Mouse (Mus musculus): ENCODE measurements around the gene Cilp2.

Cilp2 gene

DNA sequence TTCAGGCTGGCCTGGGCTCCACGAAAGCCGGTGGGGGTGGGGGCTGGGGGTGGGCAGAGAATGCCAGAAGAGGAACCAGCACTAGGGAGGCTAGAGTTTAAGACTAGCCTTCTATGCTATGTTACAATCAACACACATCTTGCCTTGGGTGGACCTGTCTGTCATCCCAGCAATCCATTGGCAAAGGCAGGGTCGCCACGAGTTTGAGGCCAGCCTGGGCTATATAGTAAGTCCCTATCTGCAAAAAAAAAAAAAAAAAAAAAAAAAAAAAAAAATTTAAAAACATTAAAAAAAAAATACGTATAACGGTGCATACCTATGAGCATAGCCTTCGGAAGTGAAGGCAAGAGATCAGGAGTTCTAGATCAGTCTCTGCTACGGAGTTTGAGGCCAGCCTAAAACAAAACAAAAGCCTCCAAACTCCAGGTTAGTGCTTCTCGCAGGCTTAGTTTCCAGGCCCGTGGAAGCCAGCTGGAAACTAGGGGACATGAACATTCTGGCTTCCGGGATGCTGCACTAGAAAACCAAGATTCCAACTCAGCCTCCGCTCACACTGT, 13.5 kb upstream of the Cilp2 start:
- no peak for DNase-seq

DNA sequence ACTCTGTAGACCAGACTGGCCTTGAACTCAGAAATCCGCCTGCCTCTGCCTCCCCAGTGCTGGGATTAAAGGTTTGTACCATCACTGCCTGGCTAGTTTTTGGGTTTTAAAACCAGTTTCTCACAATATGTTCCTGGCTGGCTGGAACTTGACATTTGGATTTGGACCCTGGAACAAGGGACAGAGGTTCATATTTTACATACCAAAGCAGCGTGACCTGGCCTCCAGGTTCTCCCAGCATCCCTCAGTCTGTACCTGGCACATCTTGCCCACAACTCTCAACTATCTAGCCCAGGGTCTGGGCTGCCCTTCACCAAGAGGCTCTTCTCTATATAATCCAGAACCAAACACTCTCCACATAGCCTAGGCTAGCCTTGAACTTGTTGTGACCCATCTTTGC, 12.4 kb upstream of the Cilp2 start:
- DNase-seq: no peak

DNA sequence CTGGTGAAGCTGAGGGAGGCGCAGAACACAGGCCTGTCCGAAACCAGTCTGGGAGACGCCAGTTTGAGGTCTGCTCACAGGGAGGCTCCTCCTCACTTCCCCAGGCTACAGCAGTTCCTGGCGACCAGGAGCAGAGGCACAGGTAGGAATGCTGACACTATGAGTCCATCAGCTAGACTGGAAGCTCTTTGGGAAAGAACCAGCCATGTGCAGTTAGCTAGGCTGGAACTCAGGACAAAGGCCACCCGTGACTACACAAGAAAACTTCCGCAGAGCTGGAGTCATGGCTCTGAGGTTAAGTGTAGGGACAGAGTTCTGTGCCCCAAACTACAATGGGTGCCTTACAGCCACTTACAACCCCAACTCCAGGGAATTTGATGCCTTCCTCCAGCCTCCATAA, 10.4 kb upstream of the Cilp2 start:
- DNase-seq: no peak

DNA sequence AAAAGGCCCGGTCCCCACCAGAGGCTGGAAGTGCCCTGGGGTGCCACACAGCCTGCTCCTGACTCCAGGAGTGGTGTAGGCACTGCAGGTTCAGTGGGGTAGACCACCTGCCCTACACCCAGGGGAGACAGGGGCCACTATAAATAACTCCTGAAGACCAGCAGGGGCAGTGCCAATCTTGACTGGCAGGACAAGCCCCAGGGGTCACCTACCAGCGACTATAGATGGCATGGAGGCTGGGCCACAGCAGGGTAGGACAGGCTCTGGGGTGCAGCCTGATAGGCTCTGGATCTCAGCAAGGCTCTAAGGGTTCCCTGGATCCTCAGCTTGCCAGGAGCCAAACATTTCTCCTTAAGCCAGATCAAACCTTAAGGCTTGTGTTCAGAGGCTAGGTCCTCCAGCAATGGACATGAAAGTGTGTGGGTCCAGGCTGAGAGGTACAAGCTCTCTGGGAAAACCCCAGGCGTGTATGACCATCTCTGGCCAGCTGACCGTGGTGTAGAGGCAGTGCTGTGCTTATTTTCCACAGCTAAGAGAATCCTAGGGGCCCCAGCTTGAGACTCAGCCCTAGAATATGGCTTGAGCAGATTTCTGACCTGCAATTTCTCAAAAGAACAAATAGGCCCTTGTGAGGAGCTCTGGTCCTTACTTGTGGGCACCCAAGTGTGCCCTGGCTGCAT, 8.4 kb upstream of the Cilp2 start:
- DNase-seq: no peak

DNA sequence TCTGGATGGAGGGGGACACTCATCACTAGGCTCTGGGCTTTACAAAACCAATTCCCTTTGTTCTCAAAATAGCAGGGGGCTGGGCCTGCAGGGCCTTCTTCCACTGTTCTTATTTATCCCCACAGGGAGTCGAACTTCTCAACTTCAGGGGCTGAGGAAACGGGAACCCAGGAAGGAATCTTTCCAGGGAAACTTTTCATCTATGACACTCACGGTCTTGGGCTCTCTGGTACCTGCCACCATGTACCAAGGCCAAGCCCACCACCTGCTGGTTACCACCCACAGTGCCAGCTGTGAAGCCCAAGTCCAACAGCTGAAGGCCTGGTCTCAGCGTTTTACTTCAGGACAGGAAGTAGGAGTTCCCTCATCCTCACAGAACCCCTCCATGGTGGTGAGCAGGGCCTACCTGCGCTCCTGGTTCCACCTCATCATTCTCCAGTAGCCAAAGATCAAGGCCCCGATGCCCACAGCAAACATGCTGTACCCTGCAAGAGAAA, 7.4 kb upstream of the Cilp2 start:
- DNase-seq: no peak

DNA sequence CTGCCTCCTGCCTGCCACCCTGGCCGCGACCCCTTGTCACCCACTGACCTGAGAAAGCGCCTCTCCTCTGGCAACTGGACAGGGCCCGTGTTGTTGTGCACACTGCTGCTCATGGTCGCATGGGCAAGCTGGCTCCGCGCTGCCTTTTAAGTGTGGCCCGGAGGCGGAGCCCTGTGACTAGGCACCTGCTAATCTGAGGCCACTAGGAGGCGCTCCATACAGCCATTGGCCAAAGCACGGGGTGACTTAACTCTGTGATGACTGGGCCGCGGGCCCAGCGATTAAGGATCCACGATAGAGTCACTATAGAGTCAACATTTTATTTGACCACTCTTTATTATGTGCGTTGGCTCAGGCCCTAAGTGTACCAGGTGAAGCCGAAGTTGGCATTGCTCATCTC, 6.4 kb upstream of the Cilp2 start:
- DNase-seq: peak; percentile 71

DNA sequence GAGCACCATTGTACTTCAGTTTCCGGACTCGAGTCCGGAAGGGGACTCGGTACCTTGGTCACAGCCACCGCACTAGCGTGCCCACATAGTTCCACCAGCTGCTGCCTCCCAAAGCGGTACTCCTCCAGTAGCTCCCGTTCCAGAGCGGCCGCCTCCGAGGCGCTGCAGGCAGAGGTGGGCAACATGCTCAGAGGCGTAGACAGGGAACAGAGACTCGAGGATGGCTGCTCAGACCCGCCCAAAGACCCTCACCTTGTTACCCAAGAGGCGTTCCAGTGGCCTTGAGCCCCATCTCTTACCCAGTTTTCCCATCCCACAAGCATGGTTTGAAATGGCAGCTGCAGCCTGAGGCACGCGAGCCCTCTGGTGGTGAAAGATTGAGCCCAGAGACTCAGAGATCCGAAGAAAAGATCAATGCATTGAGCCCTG, 3.3 kb upstream of the Cilp2 start:
- peak; percentile 70 for DNase-seq

DNA sequence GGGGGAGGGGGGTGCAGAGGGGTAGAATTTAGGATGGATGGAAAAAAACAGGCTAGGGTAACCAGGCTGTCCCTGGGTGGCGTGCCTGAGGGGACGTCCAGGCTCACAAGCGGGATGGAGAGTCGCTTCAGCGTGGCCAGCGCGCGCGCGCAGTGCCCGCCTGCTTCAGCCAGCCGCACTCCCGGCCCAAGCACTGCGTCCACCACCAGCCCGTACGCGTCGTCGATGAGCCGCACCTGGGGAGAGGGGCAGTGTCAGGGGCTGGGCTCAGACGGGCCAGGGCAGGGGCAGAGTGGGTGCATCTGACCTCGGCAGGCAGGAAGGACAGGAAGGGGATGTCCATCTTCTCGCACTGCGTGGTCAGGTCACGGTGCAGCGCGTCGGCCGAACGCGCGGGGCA, 1.4 kb upstream of the Cilp2 start:
- DNase-seq: no peak

DNA sequence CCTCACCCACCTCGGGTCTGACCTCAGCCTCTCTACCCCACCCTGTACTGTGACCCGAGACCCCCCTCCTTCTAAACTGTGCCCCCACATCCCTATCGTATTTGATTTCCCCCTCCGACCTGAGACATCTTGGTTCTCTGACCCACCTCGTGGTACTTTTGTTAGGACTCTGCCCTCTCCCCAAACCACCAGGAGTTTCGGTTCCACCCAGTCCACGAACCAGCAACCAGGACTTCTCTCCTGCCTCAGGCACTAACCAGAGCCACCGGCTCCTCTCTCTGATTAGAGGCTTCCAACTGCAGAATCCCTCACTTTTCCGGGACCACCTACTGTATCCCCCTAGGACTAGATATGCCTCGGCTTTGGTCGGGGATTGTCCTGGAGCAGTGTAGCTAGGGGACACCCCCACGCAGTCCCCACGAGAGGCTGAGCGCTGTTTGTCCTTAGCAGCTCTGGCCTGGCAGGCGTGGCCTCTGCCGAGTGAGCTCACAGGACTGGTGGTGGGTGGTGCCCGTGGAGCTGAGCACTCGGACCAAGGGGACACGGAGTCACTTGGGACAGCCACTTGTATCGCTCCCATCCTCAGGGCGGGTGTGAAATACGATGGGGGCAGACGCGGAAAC, 868 bp upstream of the Cilp2 start:
- DNase-seq: no peak

DNA sequence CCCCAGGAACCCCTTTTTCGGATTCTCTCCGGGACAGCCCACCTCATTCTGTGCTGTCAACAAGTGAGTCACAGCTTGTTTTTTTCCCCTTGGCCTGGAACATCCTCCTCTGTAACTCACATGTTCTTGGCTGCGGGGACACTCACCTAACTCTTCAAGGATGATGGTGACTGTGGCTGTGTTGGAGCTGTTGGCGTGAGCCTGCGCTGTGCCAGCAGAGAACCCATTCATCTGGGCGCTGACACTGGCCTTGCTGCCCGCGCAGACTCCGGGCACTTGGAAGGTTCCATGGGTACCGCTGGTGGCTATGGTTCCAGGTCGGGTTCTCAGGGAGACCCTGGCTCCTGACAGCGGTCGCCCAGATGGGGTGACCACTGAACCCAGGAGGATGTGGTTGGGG, 3.3 kb downstream of the Cilp2 start:
- no peak for DNase-seq

DNA sequence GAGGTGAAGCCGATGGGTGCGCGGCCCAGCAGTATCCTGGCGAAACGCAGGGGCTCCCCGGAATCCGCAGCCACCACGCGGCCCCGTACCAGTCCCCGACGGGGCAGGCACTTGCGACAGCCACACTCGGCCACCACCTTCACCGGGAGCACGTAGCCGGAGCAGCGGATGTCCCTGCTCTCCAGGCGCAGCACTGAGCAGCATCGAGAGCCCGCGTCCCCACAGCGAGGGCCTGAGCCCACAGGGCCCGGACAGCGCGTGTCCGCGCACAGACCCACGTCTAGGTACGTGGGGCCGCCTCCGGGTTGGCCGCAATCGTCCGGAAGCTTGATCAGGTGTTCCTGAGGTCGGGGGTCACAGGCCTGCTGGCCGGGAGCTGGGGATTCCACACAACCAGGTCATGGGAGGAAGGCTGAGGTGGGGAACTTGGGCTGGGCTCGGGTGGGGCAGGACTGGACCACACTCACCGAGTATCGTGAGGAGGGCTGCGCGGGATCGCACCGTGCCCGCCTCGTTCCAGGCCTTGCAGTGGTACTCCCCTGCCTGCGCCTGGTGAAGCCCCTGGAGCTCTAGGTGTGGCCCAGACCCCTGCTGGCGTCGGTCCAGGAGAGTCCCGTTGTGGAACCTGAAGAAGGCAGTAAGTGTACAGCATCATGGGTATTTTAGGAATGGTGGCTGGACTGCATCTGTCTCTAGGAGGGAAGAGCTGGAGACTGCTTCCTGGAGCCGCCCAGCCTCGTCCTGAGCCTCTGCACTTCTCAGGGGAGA, 4.5 kb downstream of the Cilp2 start:
- no peak for DNase-seq

DNA sequence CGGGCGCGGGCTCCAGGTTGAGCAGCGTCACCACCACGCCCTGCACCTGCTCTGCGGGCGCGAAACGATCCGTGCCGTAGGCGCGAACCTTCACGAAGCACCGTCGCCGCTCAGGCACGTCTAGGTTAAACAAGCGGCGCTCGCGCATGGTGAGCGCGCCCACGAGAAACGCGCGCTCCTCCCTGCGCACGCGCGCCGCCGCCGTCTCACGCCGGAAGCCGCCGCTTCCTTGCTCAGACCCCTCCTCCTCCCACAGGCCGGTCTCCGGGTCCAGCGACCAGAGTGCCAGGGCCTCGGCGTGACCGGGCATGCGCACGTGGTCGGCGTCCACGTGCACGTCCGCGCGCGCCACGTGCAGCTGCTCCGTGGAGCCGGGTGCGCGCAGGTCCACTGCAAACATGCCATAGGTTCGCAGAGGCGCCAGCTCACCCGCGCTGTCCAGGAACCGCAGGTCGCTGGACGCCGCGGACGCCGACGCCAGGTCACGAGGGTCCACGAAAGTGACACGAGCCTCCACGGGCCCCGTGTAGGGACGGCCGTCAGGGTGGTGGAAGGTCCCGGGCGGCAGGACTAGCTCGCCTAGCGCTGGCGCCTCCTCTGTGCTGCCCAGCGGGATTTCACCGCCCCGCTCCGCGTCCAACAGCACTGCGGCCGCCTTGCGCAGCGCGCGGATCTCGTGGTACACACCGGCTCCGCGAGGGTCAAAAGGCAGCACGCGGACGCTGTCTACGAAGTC, 5.3 kb downstream of the Cilp2 start:
- DNase-seq: peak; percentile 77

DNA sequence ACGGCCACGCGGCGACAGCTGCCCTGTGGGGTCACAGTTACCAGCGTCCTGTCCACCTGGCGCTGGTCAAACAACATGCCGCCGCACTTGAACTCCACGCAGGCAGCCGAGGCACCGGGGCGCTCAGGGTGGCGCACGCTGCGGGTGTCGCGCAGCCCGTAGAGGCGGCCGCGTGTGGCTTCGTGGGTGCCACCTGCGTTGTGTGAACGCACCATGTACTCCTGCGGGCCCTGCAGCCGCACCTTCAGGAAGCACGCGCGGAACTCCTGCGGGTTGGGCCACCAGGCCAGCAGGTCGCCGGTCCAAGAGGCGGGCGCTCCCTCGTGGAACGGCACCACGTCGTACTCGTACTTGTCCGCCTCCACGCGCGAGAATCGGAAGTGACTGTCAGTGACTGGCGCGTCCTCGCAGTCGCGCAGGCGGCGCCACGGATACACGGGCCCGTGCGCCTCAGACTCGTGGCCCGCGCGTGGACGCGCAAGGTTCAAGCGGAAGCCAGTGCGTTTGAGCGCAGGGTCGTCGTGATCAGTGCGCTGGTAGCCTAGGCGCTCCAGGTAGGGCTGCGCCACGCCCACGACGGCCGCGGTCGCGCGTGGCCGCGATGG, 6.1 kb downstream of the Cilp2 start:
- no peak for DNase-seq

DNA sequence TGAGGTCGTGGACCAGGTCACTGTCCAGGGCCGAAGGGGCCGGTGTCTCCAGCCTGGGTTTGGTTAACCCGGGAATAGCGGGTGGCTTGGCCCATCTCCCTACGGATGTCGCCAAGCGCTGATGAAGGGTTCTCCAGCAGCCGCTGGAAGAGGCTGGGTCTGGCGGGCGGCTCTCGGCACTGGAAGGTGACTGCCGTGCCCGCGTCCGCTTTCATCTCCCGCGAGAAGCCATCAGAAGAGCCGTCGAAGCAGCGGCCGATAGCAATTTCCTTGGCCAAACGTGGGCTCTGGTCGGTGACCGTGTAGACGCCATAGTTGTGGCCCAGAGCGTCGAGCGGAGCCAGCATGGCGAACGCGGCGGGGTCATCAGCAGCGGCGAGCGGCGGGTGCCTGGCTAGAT, 6.6 kb downstream of the Cilp2 start:
- no peak for DNase-seq

DNA sequence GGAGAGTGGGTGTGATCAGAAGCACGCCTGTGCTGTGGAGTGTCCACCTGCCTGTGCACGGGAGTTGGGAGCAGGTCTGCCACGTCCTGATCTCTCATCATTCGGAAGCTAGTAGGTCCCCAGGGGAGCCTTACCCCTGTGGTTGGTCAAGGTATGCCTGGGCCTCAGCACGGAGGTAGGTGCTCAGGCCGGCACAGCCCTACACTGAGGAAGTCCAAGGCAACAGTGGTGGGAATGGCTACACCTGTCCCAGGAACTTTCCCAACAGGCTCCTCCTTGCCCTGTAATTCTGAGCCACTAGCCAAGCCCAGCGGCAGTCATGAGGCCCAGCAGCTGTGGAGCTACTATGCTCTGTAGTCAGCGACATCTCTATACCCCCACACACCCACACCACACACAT, 7.8 kb downstream of the Cilp2 start:
- DNase-seq: no peak

DNA sequence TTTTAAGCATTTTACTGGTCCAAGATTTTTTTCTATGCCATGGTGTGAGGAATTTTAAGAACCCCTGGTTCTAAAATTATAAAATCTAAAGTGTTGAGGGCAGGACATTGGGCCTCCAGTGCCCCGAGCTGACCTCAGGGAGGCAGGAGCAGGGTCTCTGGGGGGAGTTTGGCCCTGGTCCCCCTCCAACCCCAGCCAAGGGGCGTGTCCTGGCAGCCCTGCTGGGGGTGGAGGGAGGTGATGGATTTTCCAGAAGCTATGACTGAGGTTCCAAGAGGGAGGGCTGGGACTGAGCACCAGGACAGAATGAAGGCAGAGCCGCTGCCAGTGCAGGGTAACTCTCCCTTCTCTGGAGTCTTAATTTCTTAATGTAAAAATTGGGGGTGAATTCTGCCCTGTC, 9.5 kb downstream of the Cilp2 start:
- DNase-seq: no peak

DNA sequence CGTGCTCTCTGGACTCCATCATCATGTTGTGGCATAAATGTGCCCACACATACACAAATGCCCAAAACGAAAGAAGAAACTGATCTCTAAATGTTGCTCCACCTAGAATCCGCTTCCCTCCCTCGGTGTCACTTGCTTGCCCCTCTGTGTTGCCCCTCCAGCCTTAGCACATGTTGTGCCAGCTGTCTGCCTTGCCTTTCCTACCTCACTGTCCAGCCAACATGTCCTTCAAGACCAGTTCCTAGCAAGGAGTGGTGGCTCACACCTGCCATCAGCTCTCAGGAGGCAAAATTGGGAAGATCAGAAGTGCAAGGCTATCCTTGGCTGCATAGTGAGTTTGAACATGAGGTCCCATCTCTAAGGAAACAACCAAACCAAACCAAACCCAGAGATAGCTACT, 10.1 kb downstream of the Cilp2 start:
- no peak for DNase-seq

DNA sequence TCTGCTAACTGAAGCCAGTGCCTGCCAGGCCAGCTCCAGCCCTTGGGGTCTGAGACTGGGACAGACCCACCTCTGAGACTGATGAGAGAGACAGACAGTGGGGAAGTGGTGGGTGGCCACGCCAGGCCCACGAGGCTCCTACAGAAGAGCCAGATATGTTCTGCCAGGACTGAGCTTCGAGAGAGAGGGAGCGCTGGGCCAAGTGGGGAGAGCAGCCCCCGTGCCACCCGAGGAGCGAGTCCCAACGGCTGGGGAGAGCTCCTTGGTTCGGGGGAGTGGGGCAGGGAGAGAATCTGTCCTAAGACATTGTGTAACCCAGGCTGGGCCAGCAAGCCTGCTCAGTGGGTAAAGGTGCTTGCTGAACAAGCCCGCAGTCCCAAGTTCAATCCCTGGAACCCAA, 10.5 kb downstream of the Cilp2 start:
- DNase-seq: no peak

DNA sequence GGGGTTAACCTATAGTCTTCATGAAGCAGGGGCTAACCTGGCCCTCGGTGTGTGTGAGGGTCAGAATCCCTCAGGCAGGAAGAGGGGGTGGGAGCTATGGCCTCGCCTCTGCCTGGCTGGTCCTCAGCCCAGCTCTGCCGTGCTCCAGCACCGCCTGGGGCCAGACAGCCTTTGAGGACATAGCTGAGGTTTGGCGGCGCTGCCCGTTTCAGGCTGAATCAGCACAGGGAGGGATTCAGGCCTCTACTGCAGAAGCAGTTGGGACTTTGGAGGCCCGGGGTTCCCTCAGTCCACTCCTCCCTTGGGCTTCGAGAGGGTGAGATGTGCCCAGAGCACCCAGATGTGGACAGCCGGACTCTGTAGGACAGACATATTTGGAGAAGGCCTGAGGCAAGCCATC, 11.4 kb downstream of the Cilp2 start:
- no peak for DNase-seq

DNA sequence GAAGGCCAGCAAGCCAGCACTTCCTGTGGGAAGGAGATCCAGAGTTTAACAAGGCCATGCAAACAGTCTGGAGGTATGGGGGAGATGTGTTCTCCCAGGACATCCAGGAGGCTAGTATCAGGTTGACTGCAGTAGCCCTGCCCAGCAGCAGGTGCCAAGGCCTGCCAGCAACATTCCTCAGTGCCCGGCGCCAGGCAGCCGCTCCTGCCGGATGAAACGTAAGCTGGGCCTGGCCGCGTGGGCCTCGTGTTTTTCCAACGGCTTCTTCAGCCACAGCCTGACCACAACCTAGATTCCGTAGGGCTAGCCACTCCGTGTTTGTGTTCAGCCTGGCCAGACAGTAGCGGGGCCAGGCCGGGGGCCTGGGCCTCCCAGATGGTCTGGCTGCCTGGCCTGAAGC, 12.8 kb downstream of the Cilp2 start:
- DNase-seq: no peak

DNA sequence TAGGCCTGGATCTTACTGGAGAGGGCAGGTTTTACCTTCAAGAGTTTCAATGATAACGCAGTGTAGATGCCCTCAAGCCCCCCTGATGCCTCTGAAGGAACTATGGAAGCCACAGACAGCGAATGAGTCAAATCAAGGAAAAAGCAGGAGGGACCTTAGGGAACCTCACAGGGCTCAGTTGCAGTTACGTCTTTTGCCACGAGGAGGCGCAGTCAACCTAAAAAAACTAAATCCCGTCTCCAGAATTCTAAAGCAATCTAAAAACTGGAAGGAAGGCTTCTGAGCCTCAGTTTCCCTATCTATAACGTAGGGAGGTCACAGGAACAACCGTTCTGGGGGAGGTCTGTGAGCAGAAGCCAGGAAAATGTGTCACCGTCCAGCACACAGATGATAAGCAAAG, 13.3 kb downstream of the Cilp2 start:
- peak; percentile 78 for DNase-seq

DNA sequence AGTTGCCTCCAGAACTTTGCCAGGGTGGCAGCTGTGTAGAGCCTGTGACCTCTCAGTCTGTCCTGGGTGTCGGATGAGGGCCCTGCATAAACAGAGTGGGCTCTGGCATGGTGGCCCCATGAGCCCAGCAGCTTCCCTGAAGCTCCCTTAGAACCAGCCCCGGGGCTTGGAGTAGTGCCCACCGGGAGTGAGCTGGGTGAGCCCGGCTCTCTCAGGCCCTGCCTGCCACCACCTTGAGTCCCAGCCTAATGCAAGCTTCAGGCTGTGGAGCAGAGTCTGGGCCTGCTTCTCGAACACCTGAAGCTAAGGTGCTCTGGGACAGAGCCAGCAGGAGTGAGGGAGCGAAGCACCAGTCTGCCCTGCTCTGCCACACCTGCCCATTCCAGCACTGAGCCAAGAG, 16.6 kb downstream of the Cilp2 start:
- no peak for DNase-seq

All from right cerebral cortex, postnatal 4 days (tissue).